Mouse (Mus musculus) embryonic facial prominence, embryonic 14.5 days (tissue): ENCODE measurements at regions not wholly inside any gene's neighbourhood (a gene's known extent, or its start where the extent isn't known, plus 50 kb on each side); places are given as distances from the start of the nearest gene placed in this dataset.

Experiments used
- ATAC-seq: fragments of 200-750 bp; cut with Nextera tagmentation; 2 replicates; pipeline ENCODE4 v1.8.0; 2017; ENCODE audit warnings: low read depth, moderate number of reproducible peaks, moderate TSS enrichment
- DNase-seq: peaks from one replicate; pipeline ENCODE4 v3.0.0-alpha.2; 2015; ENCODE audit warnings: low spot score
- H3K27ac ChIP-seq: fragments of 300-500 bp; sonication (generic); replicated peaks from 2 replicates; pipeline ENCODE4 v1.5.1; 2014; ENCODE audit warnings: low read depth, mild to moderate bottlenecking, low read length, moderate library complexity
- H3K27me3 ChIP-seq: fragments of 300-500 bp; sonication (generic); replicated peaks from 2 replicates; pipeline ENCODE4 v1.6.1; 2014; ENCODE audit warnings: low read length; ENCODE audit not compliant: control insufficient read depth, insufficient read depth
- H3K36me3 ChIP-seq: fragments of 300-500 bp; sonication (generic); 2 replicates; pipeline ENCODE4 v1.6.1; 2014; ENCODE audit warnings: low read length, mixed read lengths; ENCODE audit not compliant: control insufficient read depth, insufficient read depth
- H3K4me1 ChIP-seq: fragments of 300-500 bp; sonication (generic); 2 replicates; pipeline ENCODE4 v1.6.1; 2014; ENCODE audit warnings: antibody characterized with exemption, low read length; ENCODE audit not compliant: control insufficient read depth, insufficient read depth
- H3K4me2 ChIP-seq: fragments of 300-500 bp; sonication (generic); 2 replicates; pipeline ENCODE4 v1.6.1; 2014; ENCODE audit warnings: low read depth, mild to moderate bottlenecking, low read length, moderate library complexity, mixed read lengths
- H3K4me3 ChIP-seq: fragments of 300-500 bp; sonication (generic); 2 replicates; pipeline ENCODE4 v1.5.1; 2014; ENCODE audit warnings: low read depth, mild to moderate bottlenecking, low read length
- H3K9ac ChIP-seq: fragments of 300-500 bp; sonication (generic); 2 replicates; pipeline ENCODE4 v1.6.1; 2014; ENCODE audit warnings: low read depth, mild to moderate bottlenecking, low read length, moderate library complexity, mixed read lengths
- H3K9me3 ChIP-seq: fragments of 300-500 bp; sonication (generic); 2 replicates; pipeline ENCODE4 v1.6.1; 2016; ENCODE audit warnings: low read length; ENCODE audit not compliant: control insufficient read depth
- WGBS: fragments of 180-500 bp; shearing (Covaris S2); extraction: QIAGEN DNeasy Blood & Tissue Kit; methylation state at CpG from one replicate; pipeline ENCODE4 v1.1.7; 2014; 5-methylcytosine and 5-hydroxymethylcytosine counted together

DNA sequence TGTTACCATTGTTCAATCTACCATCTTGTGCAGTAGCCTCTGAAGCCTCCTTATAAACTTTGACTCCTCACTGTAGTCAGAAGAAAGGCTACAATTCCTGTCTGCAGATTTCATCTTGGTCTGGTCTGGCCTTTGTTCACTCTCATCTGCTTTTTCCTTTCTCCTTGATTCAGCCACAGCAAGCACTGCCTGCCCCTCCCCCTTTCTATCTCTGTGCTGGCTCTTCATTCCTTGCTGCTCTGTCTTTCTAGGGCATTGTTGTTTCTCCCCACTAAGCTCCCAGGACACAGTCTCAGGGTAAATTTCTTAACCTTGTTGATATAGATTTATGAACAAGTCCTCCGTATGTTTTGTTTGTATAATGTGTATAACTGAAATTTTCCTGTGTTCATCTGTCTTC is 62.3 kb upstream of the Gprin3 start:
- Histone ChIP-seq H3K9ac (no peak overlapping the region), H3K27me3 (no peaks in the 10 kb centered on the region), H3K9me3 (no peaks in the 10 kb centered on the region), H3K27ac (no peak overlapping the region), H3K4me2 (no peak overlapping the region), H3K36me3 (no peaks in the 10 kb centered on the region), H3K4me1 (no peaks in the 10 kb centered on the region), H3K4me3 (no peak overlapping the region)
- DNase-seq (no peak), ATAC-seq (no peak)
- 84% methylated on average over 1 of the region's 1 CpGs for WGBS

- Histone ChIP-seq H3K9me3 (no peaks in the 10 kb centered on the region), H3K4me2 (no peak overlapping the region), H3K27ac (no peak overlapping the region), H3K27me3 (no peaks in the 10 kb centered on the region), H3K9ac (no peak overlapping the region), H3K4me1 (no peaks in the 10 kb centered on the region), H3K36me3 (no peaks in the 10 kb centered on the region), H3K4me3 (no peak overlapping the region)
- ATAC-seq (no peak), DNase-seq (no peak)
- 89% methylated on average over 3 of the region's 3 CpGs for WGBS
Observed at GRCm38 (mm10) chr6:59484004-59484403, 57.9 kb upstream of the Gprin3 start.

- Histone ChIP-seq H3K27me3 (no peaks in the 10 kb centered on the region), H3K36me3 (no peaks in the 10 kb centered on the region), H3K9ac (no peak overlapping the region), H3K9me3 (no peaks in the 10 kb centered on the region), H3K4me2 (no peak overlapping the region), H3K27ac (no peak overlapping the region), H3K4me3 (no peak overlapping the region), H3K4me1 (no peaks in the 10 kb centered on the region)
- WGBS, result 9% methylated on average over 3 of the region's 3 CpGs
- DNase-seq (peak; percentile 76), ATAC-seq (peak; percentile 63; the same call in 1 of the 2 replicates)
Observed at GRCm38 (mm10) chr6:59483587-59483986, 57.5 kb upstream of the Gprin3 start.
